Mouse (Mus musculus) gastrocnemius, postnatal 4 days (tissue): ENCODE data around the gene Pck1. TPM values are rescaled to one million over a fixed set of nuclear protein-coding genes. Genes with fewer than 3 reads are reported as not detected.

Experiments
- DNase-seq, 2 experiments: peaks; one replicate each; pipeline ENCODE4 v3.0.0; 2021 to 2022; ENCODE audit warnings: low spot score in 2 of 2, mixed read lengths in 2 of 2
- total RNA-seq, 2 experiments: library from RNA; stranded (reverse); gene quantifications; 2 replicates each; pipeline ENCODE4 v1.2.3; 2021

The Pck1 gene
- total RNA-seq, 2 experiments from 2014 or later: 13.9 to 59.4 TPM

GRCm38 (mm10) chr2:173172386-173172785 is 19.5 kb downstream of the Pck1 start:
- DNase-seq: peak in 1 of 2 experiments; percentile 13

- peak in 1 of 2 experiments; percentile 15 for DNase-seq
Measured at GRCm38 (mm10) chr2:173173008-173173407, 20.2 kb downstream of the Pck1 start.

- peak in 1 of 2 experiments; percentile 18 for DNase-seq
Measured at GRCm38 (mm10) chr2:173173521-173174511, 21.0 kb downstream of the Pck1 start.

- peak in 1 of 2 experiments; percentile 4 for DNase-seq
Measured at GRCm38 (mm10) chr2:173174569-173174968, 21.7 kb downstream of the Pck1 start.

- no peak for DNase-seq
Measured at GRCm38 (mm10) chr2:173175703-173176102, 22.9 kb downstream of the Pck1 start.

GRCm38 (mm10) chr2:173177481-173177880 is 24.6 kb downstream of the Pck1 start:
- DNase-seq: no peak

GRCm38 (mm10) chr2:173177951-173178350 is 25.1 kb downstream of the Pck1 start:
- peak; percentile 19 to 61 for DNase-seq

GRCm38 (mm10) chr2:173179046-173179445 is 26.2 kb downstream of the Pck1 start:
- no peak for DNase-seq

- DNase-seq: peak in 1 of 2 experiments; percentile 12
Measured at GRCm38 (mm10) chr2:173180026-173180425, 27.2 kb downstream of the Pck1 start.

- DNase-seq: peak in 1 of 2 experiments; percentile 15
Measured at GRCm38 (mm10) chr2:173180721-173181388, 28.0 kb downstream of the Pck1 start.

GRCm38 (mm10) chr2:173181486-173181885 is 28.6 kb downstream of the Pck1 start:
- peak in 1 of 2 experiments; percentile 4 for DNase-seq

- DNase-seq: peak in 1 of 2 experiments; percentile 5
Measured at GRCm38 (mm10) chr2:173181901-173182300, 29.1 kb downstream of the Pck1 start.

GRCm38 (mm10) chr2:173182796-173183195 is 29.9 kb downstream of the Pck1 start:
- DNase-seq: peak in 1 of 2 experiments; percentile 15

GRCm38 (mm10) chr2:173183311-173183710 is 30.5 kb downstream of the Pck1 start:
- peak in 1 of 2 experiments; percentile 13 for DNase-seq

- DNase-seq: peak; percentile 37 to 69
Measured at GRCm38 (mm10) chr2:173183836-173184460, 31.1 kb downstream of the Pck1 start.

GRCm38 (mm10) chr2:173184475-173185080 is 31.7 kb downstream of the Pck1 start:
- peak in 1 of 2 experiments; percentile 15 for DNase-seq

GRCm38 (mm10) chr2:173185282-173185681 is 32.4 kb downstream of the Pck1 start:
- DNase-seq: peak in 1 of 2 experiments; percentile 13

GRCm38 (mm10) chr2:173186047-173186943 is 33.4 kb downstream of the Pck1 start:
- peak; percentile 81 to 87 for DNase-seq

GRCm38 (mm10) chr2:173187182-173187855 is 34.5 kb downstream of the Pck1 start:
- peak in 1 of 2 experiments; percentile 15 for DNase-seq
